Mouse (Mus musculus) forebrain, embryonic 10.5 days (tissue): ENCODE measurements around the gene Gm8947. TPM values are rescaled to one million over a fixed set of nuclear protein-coding genes. Genes with fewer than 3 reads are reported as not detected.
"Not testable (repeated sequence)": the region's sequence is repeated elsewhere in the genome, so short reads cannot be mapped to it uniquely, and the experiment has no call there.

Source experiments
- DNase-seq: peaks from one replicate; pipeline ENCODE4 v3.0.0-alpha.2; 2017; ENCODE audit warnings: low spot score; ENCODE audit errors: extremely low spot score
- H3K27ac ChIP-seq: fragments of 300-500 bp; sonication (generic); 2 replicates; pipeline ENCODE4 v1.5.1; 2016; ENCODE audit warnings: mild to moderate bottlenecking
- H3K27me3 ChIP-seq: fragments of 300-500 bp; sonication (generic); 2 replicates; pipeline ENCODE4 v1.6.1; 2016; ENCODE audit warnings: mild to moderate bottlenecking; ENCODE audit not compliant: poor library complexity, severe bottlenecking
- H3K36me3 ChIP-seq: fragments of 300-500 bp; sonication (generic); replicated peaks from 2 replicates; pipeline ENCODE4 v1.6.1; 2016; ENCODE audit warnings: mild to moderate bottlenecking, moderate library complexity
- H3K4me1 ChIP-seq: fragments of 300-500 bp; sonication (generic); 2 replicates; pipeline ENCODE4 v1.6.1; 2016
- H3K4me3 ChIP-seq: fragments of 300-500 bp; sonication (generic); 2 replicates; pipeline ENCODE4 v1.5.1; 2016; ENCODE audit warnings: mild to moderate bottlenecking, moderate library complexity
- H3K9me3 ChIP-seq: fragments of 300-500 bp; sonication (generic); 2 replicates; pipeline ENCODE4 v1.6.1; 2016; ENCODE audit warnings: mild to moderate bottlenecking, moderate library complexity
- WGBS: fragments of 180-500 bp; shearing (Covaris S2); methylation state at CpG from one replicate; pipeline ENCODE4 v1.1.7; 2016; 5-methylcytosine and 5-hydroxymethylcytosine counted together
- polyA plus RNA-seq: library from polyadenylated mRNA; unstranded; fragments of >200 nt; fragmentation: Nextera tagmentation; extraction: Ambion mirVana; gene quantifications from 2 replicates; pipeline ENCODE4 v1.2.1, GENCODE M21; 2016

The Gm8947 gene
- polyA plus RNA-seq, 1 experiment from 2014 or later = 0.14 TPM

- H3K4me3 ChIP-seq = no peak overlapping the region
- H3K4me1 ChIP-seq = peaks cover 33% of the 10 kb centered on the region
- no peaks in the 10 kb centered on the region for H3K9me3 ChIP-seq
- WGBS = 37% methylated on average over 8 of the region's 8 CpGs
- no peaks in the 10 kb centered on the region for H3K27me3 ChIP-seq
- H3K36me3 ChIP-seq = no peaks in the 10 kb centered on the region
- DNase-seq = no peak
- peak overlapping the region; percentile 58 for H3K27ac ChIP-seq
Measured at GRCm38 (mm10) chr1:151166031-151166430, 26.1 kb upstream of the Gm8947 start.

- DNase-seq = peak; percentile 38
- H3K27ac ChIP-seq = peak overlapping the region; percentile 83
- H3K4me1 ChIP-seq = peaks cover 33% of the 10 kb centered on the region
- H3K27me3 ChIP-seq = no peaks in the 10 kb centered on the region
- H3K4me3 ChIP-seq = peak overlapping the region; percentile 11; the same call in 1 of the 2 replicates
- H3K36me3 ChIP-seq = no peaks in the 10 kb centered on the region
- 22% methylated on average over 12 of the region's 12 CpGs for WGBS
- H3K9me3 ChIP-seq = no peaks in the 10 kb centered on the region
Measured at GRCm38 (mm10) chr1:151167297-151168047, 24.7 kb upstream of the Gm8947 start.

DNA sequence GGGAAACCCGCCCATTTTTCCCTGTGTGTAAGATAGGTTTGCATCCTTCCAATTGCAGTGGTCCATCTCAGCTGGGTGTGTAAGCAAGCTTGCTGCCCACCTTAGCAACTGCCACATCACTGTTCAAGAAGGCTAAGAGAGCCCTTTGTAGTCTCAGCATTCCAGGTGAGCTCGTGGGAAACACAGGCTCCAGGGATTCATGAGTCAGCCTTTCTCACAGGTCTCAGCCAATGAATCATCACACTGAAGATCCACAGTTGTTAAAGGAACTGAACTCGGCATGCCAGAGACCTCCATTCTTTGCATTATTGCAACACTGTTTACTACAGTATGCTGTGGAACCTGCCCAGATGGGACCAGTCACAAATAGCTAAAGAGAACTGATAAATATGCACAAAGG, 23.5 kb upstream of the Gm8947 start:
- H3K27me3 ChIP-seq = no peaks in the 10 kb centered on the region
- H3K36me3 ChIP-seq = no peaks in the 10 kb centered on the region
- DNase-seq = no peak
- no peaks in the 10 kb centered on the region for H3K9me3 ChIP-seq
- no peak overlapping the region for H3K4me3 ChIP-seq
- peak overlapping the region; percentile 83; the same call in 1 of the 2 replicates for H3K27ac ChIP-seq
- H3K4me1 ChIP-seq = peaks cover 33% of the 10 kb centered on the region
- WGBS = 83% methylated on average over 3 of the region's 3 CpGs

GRCm38 (mm10) chr1:151171572-151172461, 20.4 kb upstream of the Gm8947 start:
- Histone ChIP-seq H3K27me3 (no peaks in the 10 kb centered on the region), H3K4me1 (peaks cover 23% of the 10 kb centered on the region), H3K4me3 (no peak overlapping the region), H3K27ac (no peak overlapping the region), H3K9me3 (no peaks in the 10 kb centered on the region), H3K36me3 (no peaks in the 10 kb centered on the region)
- no peak for DNase-seq
- 85% methylated on average over 2 of the region's 2 CpGs for WGBS

DNA sequence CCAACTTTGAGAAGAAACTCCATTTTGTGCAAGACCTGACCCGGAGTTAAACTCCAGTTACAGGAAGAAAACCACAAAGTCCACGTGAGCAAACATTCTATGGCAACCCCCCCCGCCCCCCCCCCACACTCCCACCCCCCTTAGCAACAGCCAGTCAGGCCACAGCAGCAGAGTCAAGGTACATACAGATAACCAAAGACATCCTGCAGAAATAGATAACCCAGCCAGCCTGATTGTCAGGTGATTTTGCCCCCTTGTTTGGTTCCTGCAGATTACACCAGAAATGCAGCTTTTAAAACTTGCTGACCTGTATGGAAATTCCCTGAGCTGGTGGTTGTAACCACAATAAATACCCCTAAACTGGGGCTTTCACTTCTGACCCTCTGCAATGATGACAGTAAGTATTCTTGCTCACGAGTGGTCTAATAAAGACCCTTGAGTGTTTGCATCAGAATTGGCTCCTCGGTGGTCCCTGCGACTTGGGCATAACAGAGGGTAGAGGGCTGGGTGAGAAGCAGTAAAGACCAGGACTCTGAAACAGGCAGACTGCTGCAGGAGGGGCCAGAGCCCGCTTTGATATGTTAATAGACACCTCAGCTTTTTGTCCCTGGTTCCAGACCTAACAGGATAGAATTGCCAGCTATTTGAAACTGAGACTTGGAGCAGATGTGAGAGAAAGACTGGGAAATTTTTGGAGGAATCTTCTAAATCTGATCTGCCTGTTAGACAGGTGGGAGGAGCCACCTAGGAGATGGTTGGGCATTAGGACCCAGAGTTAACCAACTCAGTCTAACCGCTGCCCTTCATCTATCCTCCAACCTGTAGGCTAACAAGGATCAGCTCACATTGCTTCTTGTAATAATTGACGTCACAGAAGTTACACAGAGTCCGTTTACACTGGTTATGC, 14.9 kb upstream of the Gm8947 start:
- 11% methylated on average over 10 of the region's 10 CpGs for WGBS
- H3K9me3 ChIP-seq = no peaks in the 10 kb centered on the region
- peak; percentile 49 for DNase-seq
- H3K27ac ChIP-seq = peak overlapping the region; percentile 77
- H3K4me3 ChIP-seq = peak overlapping the region; percentile 42
- peaks cover 12% of the 10 kb centered on the region for H3K27me3 ChIP-seq
- no peaks in the 10 kb centered on the region for H3K36me3 ChIP-seq
- peaks cover 24% of the 10 kb centered on the region for H3K4me1 ChIP-seq

- Histone ChIP-seq H3K36me3 (no peaks in the 10 kb centered on the region), H3K4me3 (peak overlapping the region; percentile 42), H3K9me3 (no peaks in the 10 kb centered on the region), H3K27me3 (peaks cover 12% of the 10 kb centered on the region), H3K27ac (peak overlapping the region; percentile 77), H3K4me1 (peaks cover 24% of the 10 kb centered on the region)
- DNase-seq = no peak
- 14% methylated on average over 4 of the region's 4 CpGs for WGBS
Measured at GRCm38 (mm10) chr1:151177937-151178271, 14.3 kb upstream of the Gm8947 start.

DNA sequence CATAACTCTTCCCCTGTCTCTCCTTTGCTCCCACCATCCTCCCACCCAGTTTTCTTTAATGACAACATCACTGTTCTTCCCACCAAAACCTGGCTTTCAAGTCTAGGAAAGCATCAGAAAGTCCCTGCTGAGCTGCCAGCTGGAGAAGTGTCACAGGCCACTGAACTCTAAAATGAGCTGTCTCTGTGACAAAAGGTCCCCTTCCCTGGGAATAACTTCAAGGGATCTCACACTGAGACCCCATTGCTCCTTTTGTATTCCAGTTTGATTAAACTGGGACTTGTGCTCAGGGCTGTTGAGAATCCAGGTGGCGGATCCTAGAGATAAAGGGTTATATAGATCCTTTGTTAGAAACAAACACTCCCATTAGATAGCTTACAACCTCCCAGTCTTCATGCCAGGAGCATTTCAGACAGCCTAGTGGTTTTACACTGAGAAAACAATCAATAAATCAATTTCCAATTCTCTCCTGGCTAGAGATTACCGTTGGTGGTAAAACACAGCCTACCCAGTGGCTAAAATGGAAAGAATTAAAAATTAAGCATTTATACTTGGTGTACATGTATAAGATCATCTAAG, 13.6 kb upstream of the Gm8947 start:
- Histone ChIP-seq H3K9me3 (no peaks in the 10 kb centered on the region), H3K36me3 (no peaks in the 10 kb centered on the region), H3K27me3 (peaks cover 12% of the 10 kb centered on the region), H3K4me1 (peaks cover 24% of the 10 kb centered on the region), H3K4me3 (no peak overlapping the region; the same call in 1 of the 2 replicates), H3K27ac (peak overlapping the region; percentile 77; the same call in 1 of the 2 replicates)
- 19% methylated on average over 2 of the region's 2 CpGs for WGBS
- no peak for DNase-seq

- DNase-seq = no peak
- 86% methylated on average over 2 of the region's 2 CpGs for WGBS
- Histone ChIP-seq H3K9me3 (no peaks in the 10 kb centered on the region), H3K4me1 (peaks cover 24% of the 10 kb centered on the region), H3K27me3 (peaks cover 12% of the 10 kb centered on the region), H3K4me3 (no peak overlapping the region), H3K36me3 (no peaks in the 10 kb centered on the region), H3K27ac (no peak overlapping the region)
Measured at GRCm38 (mm10) chr1:151180167-151180566, 12.0 kb upstream of the Gm8947 start.

GRCm38 (mm10) chr1:151182266-151182665, 9.9 kb upstream of the Gm8947 start, which contains the start of gene Gm47985:
TSS of gene Gm47985 (plus strand) at chr1:151182537.
- not testable (repeated sequence) for DNase-seq, H3K36me3 ChIP-seq, H3K9me3 ChIP-seq, H3K27ac ChIP-seq, H3K4me3 ChIP-seq
- H3K27me3 ChIP-seq = peaks cover 12% of the 10 kb centered on the region
- 86% methylated on average over 1 of the region's 7 CpGs for WGBS
- H3K4me1 ChIP-seq = peaks cover 16% of the 10 kb centered on the region

GRCm38 (mm10) chr1:151186186-151186585, 6.0 kb upstream of the Gm8947 start:
- WGBS = 82% methylated on average over 3 of the region's 3 CpGs
- H3K9me3 ChIP-seq, H3K27me3 ChIP-seq, DNase-seq, H3K36me3 ChIP-seq, H3K27ac ChIP-seq, H3K4me3 ChIP-seq, H3K4me1 ChIP-seq: not testable (repeated sequence)

GRCm38 (mm10) chr1:151186879-151187424, 5.2 kb upstream of the Gm8947 start:
- 89% methylated on average over 4 of the region's 4 CpGs for WGBS
- not testable (repeated sequence) for DNase-seq, H3K27ac ChIP-seq, H3K4me1 ChIP-seq, H3K9me3 ChIP-seq, H3K27me3 ChIP-seq, H3K36me3 ChIP-seq, H3K4me3 ChIP-seq

DNA sequence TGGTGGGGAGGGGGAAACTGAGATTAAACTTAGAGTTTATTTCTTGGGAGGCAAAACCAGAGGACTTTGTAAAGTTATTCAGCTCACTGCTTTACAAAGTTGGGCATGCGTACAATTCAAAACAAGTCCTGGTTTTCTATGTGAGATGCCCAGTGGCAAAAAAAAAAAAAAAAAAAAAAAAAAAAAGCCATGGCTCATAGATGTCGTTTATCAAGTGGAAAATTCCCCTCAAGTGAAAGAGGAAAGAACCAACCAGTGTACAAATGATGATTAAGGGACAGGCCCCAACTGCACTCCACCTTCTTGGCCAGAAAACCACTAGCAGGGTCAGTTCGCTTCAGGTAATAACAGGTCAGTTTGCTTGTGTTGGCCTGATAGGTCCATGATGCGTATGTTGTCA, 3.7 kb upstream of the Gm8947 start:
- Histone ChIP-seq H3K4me1 (no peaks in the 10 kb centered on the region), H3K4me3 (no peak overlapping the region), H3K27ac (no peak overlapping the region), H3K27me3 (no peaks in the 10 kb centered on the region), H3K9me3 (no peaks in the 10 kb centered on the region), H3K36me3 (no peaks in the 10 kb centered on the region)
- DNase-seq = no peak
- WGBS = 88% methylated on average over 4 of the region's 4 CpGs
